Mouse (Mus musculus): Measurements from ENCODE around the gene Hist1h4d. TPM values are rescaled to one million over a fixed set of nuclear protein-coding genes. Genes with fewer than 3 reads are reported as not detected.
A peak's percentile ranks its signal among the peaks of the same experiment; 100 is the strongest.

Gene Hist1h4d
- total and polyA plus RNA-seq, 3 experiments = 1.7 to 51.7 (median 47.3) TPM

GRCm38 (mm10) chr13:23597957-23598356 is 16.6 kb downstream of the Hist1h4d start:
- TF ChIP-seq POLR2A (IDR thresholded peaks at IDR 0.05; ENCODE audit: insufficient read depth, low read depth, low read length) (no peak), EP300 (IDR thresholded peaks at IDR 0.05; ENCODE audit: insufficient read depth, low read depth, low read length) (0 out of 2 replicates have a peak, but pooled peaks have one; percentile 44), CTCF (IDR thresholded peaks at IDR 0.05) (peak; percentile 96)
- Histone ChIP-seq H3K9ac (ENCODE audit: low read depth, low read length) (no peak overlapping the region), H3K36me3 (ENCODE audit: control insufficient read depth, insufficient read depth, low read length) (no peaks in the 10 kb centered on the region), H3K27ac (no peak overlapping the region), H3K4me3 (no peak overlapping the region), H3K4me1 (ENCODE audit: control insufficient read depth, insufficient read depth, low read length) (no peaks in the 10 kb centered on the region; the same call in 1 of the 2 replicates), H3K27me3 (ENCODE audit: control insufficient read depth, insufficient read depth, low read length) (no peaks in the 10 kb centered on the region), H3K79me2 (replicated peaks; ENCODE audit: control insufficient read depth, insufficient read depth, low read length) (no peaks in the 10 kb centered on the region)
- intact Hi-C loops (cut with DNase I) = loop anchor here (1.0 kb wide), 1 partner anchor 174 kb away; no protein-coding TSS in a partner anchor
- DNase-seq = peak; percentile 73 to 84
- WGBS = 7% methylated on average over 9 of the region's 9 CpGs

GRCm38 (mm10) chr13:23603182-23603699 is 21.8 kb downstream of the Hist1h4d start:
- 26% methylated on average over 7 of the region's 7 CpGs for WGBS
- H3K4me3 ChIP-seq = no peak overlapping the region

DNA sequence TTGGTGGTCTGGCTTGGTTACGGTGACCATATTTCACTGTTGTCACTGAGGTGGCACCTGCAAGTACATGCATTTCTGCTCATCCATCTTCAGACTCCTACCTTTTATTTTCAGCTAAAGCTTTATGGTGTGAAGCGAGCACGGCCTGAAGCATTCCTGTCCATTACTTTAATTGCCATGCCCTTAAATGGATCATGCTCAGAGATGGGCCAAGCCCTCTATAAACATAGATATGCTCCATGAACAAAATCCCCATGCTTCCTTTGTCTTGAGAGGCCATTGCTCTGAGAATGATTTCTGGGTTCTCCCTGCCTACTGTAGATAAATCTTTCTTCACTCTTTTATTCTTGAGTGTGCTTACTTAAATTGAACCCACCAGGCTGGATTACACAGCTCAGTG is 23.1 kb downstream of the Hist1h4d start:
- no peaks in the 10 kb centered on the region for H3K4me1 ChIP-seq (ENCODE audit: control insufficient read depth, insufficient read depth, low read length)
- DNase-seq = no peak
- no peak for TF ChIP-seq EP300 (IDR thresholded peaks at IDR 0.05; ENCODE audit: insufficient read depth, low read depth, low read length)
- no peak for TF ChIP-seq POLR2A (IDR thresholded peaks at IDR 0.05; ENCODE audit: insufficient read depth, low read depth, low read length)
- no peak for TF ChIP-seq CTCF (IDR thresholded peaks at IDR 0.05)
- no peaks in the 10 kb centered on the region for H3K27me3 ChIP-seq (ENCODE audit: control insufficient read depth, insufficient read depth, low read length)
- no peak overlapping the region for H3K9ac ChIP-seq (ENCODE audit: low read depth, low read length)
- H3K27ac ChIP-seq = no peak overlapping the region
- H3K36me3 ChIP-seq (ENCODE audit: control insufficient read depth, insufficient read depth, low read length) = no peaks in the 10 kb centered on the region
- intact Hi-C loops (cut with DNase I) = no loop called here
- WGBS = 92% methylated on average over 3 of the region's 3 CpGs
- H3K4me3 ChIP-seq = no peak overlapping the region
- H3K79me2 ChIP-seq (replicated peaks; ENCODE audit: control insufficient read depth, insufficient read depth, low read length) = no peaks in the 10 kb centered on the region

More at GRCm38 (mm10) chr13:23603182-23603699, 21.8 kb downstream of the Hist1h4d start:
- Histone ChIP-seq H3K36me3 (ENCODE audit: control insufficient read depth, insufficient read depth, low read length) (no peaks in the 10 kb centered on the region), H3K27ac (no peak overlapping the region), H3K27me3 (ENCODE audit: control insufficient read depth, insufficient read depth, low read length) (no peaks in the 10 kb centered on the region), H3K9ac (ENCODE audit: low read depth, low read length) (no peak overlapping the region), H3K79me2 (replicated peaks; ENCODE audit: control insufficient read depth, insufficient read depth, low read length) (no peaks in the 10 kb centered on the region), H3K4me1 (ENCODE audit: control insufficient read depth, insufficient read depth, low read length) (no peaks in the 10 kb centered on the region)
- intact Hi-C loops (cut with DNase I) = no loop called here
- TF ChIP-seq EP300 (IDR thresholded peaks at IDR 0.05; ENCODE audit: insufficient read depth, low read depth, low read length) (no peak), CTCF (IDR thresholded peaks at IDR 0.05) (no peak), POLR2A (IDR thresholded peaks at IDR 0.05; ENCODE audit: insufficient read depth, low read depth, low read length) (no peak)
- DNase-seq = no peak

- no peak overlapping the region for H3K27ac ChIP-seq
- intact Hi-C loops (cut with DNase I) = no loop called here
- no peak for DNase-seq
- H3K9ac ChIP-seq (ENCODE audit: low read depth, low read length) = no peak overlapping the region
- no peak overlapping the region for H3K4me3 ChIP-seq
- H3K27me3 ChIP-seq (ENCODE audit: control insufficient read depth, insufficient read depth, low read length) = no peaks in the 10 kb centered on the region
- 90% methylated on average over 3 of the region's 3 CpGs for WGBS
- no peaks in the 10 kb centered on the region for H3K79me2 ChIP-seq (replicated peaks; ENCODE audit: control insufficient read depth, insufficient read depth, low read length)
- TF ChIP-seq POLR2A (IDR thresholded peaks at IDR 0.05; ENCODE audit: insufficient read depth, low read depth, low read length) = no peak
- TF ChIP-seq CTCF (IDR thresholded peaks at IDR 0.05) = no peak
- TF ChIP-seq EP300 (IDR thresholded peaks at IDR 0.05; ENCODE audit: insufficient read depth, low read depth, low read length) = no peak
- no peaks in the 10 kb centered on the region for H3K4me1 ChIP-seq (ENCODE audit: control insufficient read depth, insufficient read depth, low read length)
- no peaks in the 10 kb centered on the region for H3K36me3 ChIP-seq (ENCODE audit: control insufficient read depth, insufficient read depth, low read length)
These were observed 23.7 kb downstream of the Hist1h4d start for GRCm38 (mm10) chr13:23605052-23605451.

- H3K27ac ChIP-seq = no peak overlapping the region
- no peak overlapping the region for H3K9ac ChIP-seq (ENCODE audit: low read depth, low read length)
- DNase-seq = no peak
- TF ChIP-seq CTCF (IDR thresholded peaks at IDR 0.05) (no peak), POLR2A (IDR thresholded peaks at IDR 0.05; ENCODE audit: insufficient read depth, low read depth, low read length) (no peak), EP300 (IDR thresholded peaks at IDR 0.05; ENCODE audit: insufficient read depth, low read depth, low read length) (no peak)
- H3K4me3 ChIP-seq = no peak overlapping the region
- WGBS = 48% methylated on average over 4 of the region's 4 CpGs
- H3K27me3 ChIP-seq (ENCODE audit: control insufficient read depth, insufficient read depth, low read length) = no peaks in the 10 kb centered on the region
- H3K79me2 ChIP-seq (replicated peaks; ENCODE audit: control insufficient read depth, insufficient read depth, low read length) = no peaks in the 10 kb centered on the region
- intact Hi-C loops (cut with DNase I) = no loop called here
- H3K36me3 ChIP-seq (ENCODE audit: control insufficient read depth, insufficient read depth, low read length) = no peaks in the 10 kb centered on the region
- no peaks in the 10 kb centered on the region for H3K4me1 ChIP-seq (ENCODE audit: control insufficient read depth, insufficient read depth, low read length)
These were observed 27.8 kb downstream of the Hist1h4d start for GRCm38 (mm10) chr13:23609209-23609608.

GRCm38 (mm10) chr13:23609844-23610243 is 28.4 kb downstream of the Hist1h4d start:
- intact Hi-C loops (cut with DNase I) = no loop called here
- Histone ChIP-seq H3K4me3 (no peak overlapping the region), H3K27me3 (ENCODE audit: control insufficient read depth, insufficient read depth, low read length) (no peaks in the 10 kb centered on the region), H3K4me1 (ENCODE audit: control insufficient read depth, insufficient read depth, low read length) (no peaks in the 10 kb centered on the region), H3K79me2 (replicated peaks; ENCODE audit: control insufficient read depth, insufficient read depth, low read length) (no peaks in the 10 kb centered on the region), H3K9ac (ENCODE audit: low read depth, low read length) (no peak overlapping the region), H3K27ac (no peak overlapping the region), H3K36me3 (ENCODE audit: control insufficient read depth, insufficient read depth, low read length) (no peaks in the 10 kb centered on the region)
- DNase-seq = no peak
- TF ChIP-seq POLR2A (IDR thresholded peaks at IDR 0.05; ENCODE audit: insufficient read depth, low read depth, low read length) (no peak), CTCF (IDR thresholded peaks at IDR 0.05) (no peak), EP300 (IDR thresholded peaks at IDR 0.05; ENCODE audit: insufficient read depth, low read depth, low read length) (no peak)

Data from heart, adult 2 months (tissue).